Mouse (Mus musculus): ENCODE data around the gene Eogt.

The Eogt gene

DNA sequence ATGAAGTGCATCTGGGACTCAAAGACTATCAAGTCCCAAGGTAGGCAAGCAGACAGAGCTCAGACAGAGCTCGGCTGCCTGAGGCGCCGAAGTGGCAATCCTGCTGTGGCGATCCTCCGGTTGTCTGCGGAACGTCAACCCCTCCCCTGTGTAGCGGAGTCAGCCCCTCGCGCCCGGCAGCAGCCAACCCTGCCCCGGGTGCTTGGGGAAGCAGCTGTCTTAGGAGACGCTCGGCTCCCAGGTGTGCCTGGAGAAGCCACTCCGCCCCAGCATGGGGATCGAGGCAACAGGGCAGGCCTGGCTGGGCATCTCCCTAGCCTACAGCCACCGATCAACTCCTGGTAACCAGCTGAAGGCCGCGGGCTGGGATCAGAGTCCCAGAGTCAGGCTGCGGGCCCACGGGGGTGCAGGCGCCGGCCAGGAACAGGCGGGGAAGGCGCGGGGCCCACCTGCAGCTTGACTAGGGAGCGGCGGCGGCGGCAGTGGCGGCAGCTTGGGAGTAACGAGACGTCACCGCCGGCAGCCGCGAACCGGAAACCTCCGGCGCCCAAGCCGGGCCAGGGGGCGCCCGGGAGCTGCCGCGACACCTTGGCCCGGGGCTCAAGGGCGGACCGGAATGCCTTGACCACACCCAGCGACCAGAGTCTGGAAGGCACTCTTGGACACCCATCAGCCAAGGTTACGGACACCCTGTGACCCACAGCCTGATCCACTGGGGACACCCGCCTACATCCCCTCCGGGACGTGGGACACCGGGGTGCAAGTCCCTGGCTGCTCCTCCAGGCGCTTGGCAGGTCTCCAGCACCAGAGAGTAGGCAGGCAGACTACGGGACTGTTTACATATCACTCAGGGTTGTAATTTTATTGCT is at the start of gene Eogt:
Gene Eogt, minus strand, starts transcription at position 800 of the 869 bp plus-strand sequence.
- DNase-seq: peak; percentile 91 to 95

DNA sequence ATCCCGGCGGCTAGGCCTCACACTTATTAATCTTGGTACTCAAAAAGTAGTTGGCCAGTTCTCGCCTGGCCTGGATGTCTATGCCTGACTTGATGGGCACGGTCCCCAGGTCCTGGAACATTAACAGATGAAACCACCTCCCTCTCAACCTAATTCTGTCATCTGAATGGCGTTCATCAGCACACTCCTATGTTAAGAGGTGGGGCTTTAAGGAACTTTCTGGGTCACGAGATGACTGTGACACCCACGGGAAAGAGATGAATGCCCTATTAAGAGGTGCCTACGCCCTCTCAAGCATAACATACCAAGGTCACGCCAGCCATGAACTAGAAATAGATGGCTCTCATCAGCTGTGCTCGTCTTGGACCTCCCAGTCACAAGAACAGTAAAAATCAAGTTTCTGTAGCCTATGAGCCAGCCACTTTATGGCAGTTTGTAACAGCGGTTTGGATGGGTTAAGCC is 30.4 kb upstream of the Eogt start:
- peak in 1 of 2 experiments; percentile 22 for DNase-seq

DNA sequence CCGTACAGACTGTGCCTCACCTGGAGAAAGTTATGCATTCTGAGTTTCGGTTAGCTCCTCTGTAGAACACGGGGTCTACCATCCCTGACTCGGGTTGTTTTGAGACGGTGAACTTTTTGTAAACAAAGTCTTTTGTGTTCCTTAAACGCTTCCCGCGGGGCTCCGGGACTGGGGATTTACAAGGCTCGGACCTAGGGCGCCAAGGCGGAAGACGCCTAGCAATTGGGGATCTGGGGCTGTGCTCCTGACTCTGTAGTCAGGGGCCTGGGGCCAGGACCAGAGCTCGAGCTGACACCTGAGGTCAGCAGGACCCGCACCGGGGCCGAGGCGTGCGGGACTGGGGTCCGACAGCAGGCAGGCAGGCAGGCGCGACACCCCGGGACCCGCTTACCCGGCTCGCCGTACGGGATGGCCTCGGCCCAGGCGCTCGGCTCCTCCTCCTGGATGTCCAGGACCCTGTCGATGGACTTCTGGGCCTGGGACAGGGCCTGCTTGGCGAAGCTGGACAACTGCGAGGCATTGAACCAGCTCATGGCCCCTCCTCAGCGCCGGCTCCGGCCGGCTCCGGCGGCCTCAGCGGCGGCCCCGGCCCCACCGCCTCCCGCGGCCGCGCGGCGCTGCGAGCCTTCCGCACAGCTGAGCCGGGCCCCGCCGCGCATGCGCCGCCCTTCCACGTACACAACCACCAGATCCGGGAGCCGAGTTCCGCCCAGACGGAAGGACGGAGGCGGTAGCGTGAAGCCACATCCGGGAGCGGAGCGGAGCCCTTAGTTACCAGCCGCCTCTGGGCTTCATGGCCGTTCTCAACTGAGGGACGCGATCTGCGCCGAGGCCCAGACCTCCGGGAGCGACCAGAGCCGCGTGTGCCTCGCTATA is 29.7 kb upstream of the Eogt start, which contains the start of gene Tmf1:
Gene Tmf1, minus strand, starts transcription at position 632 of the 876 bp plus-strand sequence.
- DNase-seq: peak; percentile 98 to 99

DNA sequence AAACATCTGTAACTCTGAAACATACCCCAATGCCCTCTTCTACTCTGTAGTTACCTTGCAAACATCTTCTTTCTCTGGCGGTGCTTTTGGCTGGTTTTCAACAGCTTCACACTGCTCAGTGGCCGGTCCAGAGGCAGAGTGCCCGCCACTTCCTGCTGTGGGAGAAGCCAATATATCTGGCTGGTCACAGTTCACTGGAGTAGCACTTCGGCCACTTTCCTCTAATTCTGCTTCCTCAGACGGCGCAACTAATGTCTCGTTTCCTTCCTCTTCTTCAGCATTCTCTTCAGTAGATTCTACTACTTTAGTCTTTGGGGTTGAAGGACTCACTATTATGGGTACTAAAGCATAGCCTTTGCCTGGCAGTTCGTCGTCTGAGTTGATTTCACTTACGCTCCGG is 26.7 kb upstream of the Eogt start:
- peak; percentile 65 to 72 for DNase-seq

DNA sequence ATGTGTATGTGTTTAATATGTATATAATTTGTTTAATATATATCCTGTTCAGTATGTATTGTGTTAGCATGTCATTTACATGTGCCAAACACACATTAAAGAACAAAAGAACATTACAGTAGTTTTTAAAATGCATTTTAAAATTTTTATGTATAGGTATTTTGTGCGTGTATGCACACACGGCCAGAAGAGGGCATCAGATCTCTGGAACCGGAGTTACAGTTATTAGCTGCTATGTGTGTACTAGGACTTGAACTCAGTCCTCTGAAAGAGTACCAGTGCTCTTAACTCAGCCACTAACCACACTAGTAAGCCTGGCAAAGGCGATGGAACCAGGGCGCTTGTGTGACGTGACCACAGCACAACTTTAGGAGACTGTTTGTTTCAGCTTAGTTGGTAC is 1.2 kb upstream of the Eogt start:
- no peak for DNase-seq

DNA sequence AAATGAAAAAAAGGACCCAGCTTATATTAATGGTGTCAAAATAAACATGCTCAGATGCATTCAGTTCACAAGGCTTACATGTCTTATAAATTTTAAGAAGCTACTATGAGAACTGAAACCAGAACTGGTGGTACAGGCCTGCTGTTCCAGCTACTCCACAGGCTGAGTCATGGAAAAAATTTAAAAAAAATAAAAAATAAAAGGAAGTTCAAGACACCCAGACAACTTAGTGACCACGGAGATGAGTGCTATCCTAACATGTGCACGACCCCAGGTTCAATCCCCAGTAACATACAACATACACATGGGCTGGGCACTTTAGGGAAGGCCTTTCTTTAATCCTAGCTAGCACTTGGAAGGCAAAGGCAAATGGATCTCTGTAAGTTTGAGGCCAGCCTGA is 739 bp upstream of the Eogt start:
- no peak for DNase-seq

DNA sequence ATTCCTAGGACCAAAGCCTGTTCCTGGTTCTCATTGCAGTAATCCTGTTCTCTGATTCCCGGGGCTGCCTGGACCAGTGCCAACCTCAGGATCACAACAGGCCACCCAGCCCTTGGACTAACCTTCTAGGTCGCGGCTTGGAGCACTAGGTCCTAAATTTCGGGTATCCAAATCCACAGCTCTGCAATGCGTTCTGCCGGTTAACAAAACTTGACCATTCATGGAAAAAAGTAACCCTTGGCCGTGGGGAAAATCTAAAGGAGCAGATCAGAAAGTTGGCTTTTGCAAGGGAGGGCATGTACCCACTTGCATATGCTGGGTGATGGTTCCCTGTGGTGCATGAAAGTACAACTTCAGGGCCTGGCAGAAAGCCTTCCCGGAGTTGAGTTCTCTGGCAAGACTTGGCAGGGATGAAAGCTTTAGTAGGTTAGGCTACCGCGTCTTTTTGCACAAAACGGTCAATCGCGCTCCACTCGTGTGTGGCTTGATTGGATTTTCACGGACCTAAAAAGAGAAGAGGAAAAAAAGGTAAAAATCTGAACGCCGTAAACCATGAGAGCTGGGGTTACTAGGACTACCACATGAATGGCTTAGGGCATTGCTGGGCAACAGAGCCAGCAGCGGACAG is 1.1 kb downstream of the Eogt start:
- peak; percentile 63 to 88 for DNase-seq

DNA sequence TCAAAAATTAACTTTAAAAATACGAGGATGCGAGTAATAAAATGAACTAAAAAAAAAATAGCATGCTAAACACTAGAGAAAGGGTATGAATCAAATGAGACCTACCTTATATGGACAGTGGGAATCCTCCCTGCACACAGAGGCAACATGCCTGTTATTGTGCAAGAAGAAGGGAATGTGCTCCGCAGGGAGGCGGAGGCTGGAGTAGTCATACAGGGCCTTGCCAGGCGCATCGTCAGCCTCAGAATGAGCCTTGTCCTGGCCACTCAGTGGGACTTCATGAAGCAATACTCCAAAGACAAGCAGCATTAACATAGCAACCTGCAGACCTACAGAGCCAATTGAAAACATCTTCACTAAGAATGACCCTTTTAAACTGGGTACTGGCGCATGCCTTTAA is 3.8 kb downstream of the Eogt start:
- DNase-seq: no peak

DNA sequence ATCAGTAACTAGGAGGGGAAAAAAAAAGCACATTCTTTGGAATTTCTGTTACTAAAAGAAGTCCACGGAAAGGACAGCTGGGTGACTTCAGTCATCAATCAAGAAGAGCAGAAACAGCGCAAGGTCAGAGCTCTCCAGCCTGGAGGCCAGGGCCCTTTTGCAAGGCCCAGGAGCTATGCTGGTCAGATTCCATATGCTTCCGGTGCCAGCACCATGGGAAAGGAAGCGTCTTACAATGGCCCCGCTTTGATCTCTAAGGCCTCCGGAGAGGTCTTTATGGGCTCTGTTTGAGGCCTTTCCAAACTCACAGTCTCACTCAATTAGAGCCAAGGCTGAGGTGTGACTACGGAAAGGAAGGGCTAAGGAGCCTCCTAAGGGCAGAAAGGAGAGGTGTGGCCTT is 4.6 kb downstream of the Eogt start:
- DNase-seq: peak; percentile 75 to 83

DNA sequence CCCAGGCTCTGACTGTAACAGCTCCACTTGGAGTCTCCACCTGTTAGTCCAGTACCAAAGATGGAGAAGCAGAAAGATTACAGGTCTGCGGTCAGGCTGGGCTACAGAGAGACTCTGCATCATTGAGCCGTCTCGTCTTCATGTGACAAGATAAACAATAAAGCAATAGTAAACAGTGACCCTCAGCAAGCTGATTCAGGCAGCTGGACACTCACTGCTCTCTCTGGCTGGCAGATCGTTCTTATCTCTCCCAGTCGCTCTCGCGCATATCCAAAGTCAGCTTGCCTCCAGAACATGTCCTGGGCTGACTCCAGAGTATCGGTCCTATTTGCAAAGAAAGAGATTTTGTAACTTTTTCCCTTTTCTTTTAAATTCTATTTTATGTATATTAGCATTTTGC is 6.4 kb downstream of the Eogt start:
- no peak for DNase-seq

DNA sequence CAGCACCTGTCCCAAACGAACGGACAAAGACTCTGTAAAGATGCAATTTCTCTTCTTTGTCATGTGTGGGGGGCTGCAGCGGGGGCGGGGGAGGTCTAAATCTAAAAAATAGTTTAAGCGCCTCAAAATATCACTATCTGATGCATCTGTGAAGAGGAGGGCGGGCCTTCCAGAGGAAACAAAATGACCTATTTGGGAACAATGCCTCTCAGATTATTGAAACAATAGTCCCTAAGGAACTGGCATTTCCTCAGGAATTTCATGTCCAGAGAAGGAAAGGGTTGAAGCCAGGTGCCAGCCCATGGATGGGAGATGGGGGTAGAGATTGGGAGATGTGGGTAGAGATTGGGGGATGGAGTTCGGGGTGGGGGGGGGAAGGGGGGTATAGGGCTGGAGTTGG is 7.2 kb downstream of the Eogt start:
- DNase-seq: peak; percentile 24

DNA sequence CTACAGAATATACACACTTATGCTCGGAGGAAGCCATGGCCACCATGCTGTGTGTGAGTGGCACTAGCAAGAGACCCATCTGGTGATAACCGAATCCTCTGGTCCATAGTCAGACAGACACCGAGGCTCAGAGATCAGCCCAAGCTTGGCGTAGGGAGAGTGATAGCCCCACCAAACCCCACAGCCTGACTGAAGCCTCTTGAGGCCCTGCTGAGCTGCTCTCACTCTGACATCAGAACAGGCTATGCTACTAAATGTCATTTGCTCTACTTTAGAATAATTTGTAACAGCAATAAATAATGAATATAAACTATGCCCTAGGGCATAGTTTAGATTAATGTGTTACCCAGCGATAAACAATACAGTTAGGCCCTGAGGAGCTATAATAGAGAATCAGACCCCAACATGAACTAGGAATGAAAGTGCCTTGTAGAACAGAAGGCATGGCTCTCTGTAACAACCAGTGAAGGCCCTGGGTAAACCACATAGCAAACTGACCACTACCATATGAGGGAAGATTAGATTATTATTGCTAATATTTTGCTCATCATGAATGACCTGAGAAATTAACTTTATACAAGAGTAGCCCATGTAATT is 16.2 kb downstream of the Eogt start:
- DNase-seq: no peak

DNA sequence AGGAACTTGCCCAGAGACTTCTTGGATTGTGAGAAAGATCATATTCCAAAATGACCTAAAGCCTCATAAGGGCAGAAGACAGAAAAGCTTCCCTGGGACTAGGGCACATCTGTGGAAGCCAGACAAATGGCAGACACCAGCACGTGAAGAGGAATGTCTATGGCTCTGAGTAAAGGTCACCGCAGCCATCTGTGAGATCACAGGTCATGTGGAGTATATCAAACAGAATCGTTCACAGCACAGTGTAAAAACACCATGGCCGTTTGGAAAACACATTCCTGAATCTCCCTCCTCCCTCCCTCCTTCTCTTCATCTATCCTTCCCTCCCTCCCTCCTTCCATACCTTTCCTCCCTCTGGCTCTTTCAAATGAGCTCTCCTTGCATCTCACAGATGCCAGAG is 17.2 kb downstream of the Eogt start:
- no peak for DNase-seq

DNA sequence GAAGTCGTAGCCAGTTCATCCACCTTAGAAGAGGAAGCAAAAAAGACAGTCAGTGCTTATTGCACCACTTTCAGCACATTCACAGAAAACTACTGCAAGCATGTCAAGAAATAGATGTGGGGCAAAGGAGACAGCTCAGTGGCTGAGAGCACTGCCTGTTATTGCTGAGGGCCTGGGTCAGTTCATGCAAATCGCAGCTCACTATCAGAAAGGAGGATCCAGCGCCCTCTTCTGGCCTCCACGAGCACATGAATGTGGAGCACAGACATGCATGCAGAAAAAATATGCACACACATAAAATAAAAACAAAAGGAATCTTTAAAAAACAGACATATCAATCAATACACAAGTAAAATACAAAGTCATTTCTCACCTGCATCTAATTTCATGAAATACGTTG is 18.0 kb downstream of the Eogt start:
- DNase-seq: peak in 1 of 2 experiments; percentile 40

DNA sequence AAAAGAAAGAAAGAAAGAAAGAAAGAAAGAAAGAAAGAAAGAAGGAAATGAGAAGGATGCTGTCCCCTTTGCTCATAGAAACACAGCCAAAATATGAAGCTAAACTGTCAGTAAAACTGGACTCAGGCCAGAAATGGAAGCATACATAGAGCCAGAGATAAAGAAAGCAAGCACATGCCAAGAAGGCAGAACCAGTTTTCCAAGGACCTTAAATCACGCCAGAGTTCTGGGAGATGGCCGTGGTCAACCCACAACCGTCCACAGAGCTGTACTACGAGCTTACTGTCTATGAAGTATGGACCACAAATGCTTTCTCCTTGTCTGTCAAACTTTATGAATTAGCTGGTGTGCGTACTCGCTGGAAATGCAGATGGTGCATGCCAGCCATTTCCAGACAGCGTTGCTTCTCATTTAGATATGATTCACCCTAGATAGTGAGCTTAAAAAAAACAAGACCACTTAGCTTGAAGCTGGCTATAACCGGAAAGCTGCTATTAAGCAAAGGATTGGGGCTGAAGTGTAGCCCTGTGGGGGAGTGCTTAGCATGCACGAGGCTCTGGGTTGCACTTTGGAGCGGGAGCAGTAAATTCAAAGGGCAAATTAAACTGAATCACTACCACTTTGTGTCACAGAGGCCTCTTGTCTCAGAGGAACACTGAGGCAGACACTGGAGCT is 24.5 kb downstream of the Eogt start:
- DNase-seq: peak; percentile 53 to 57

DNA sequence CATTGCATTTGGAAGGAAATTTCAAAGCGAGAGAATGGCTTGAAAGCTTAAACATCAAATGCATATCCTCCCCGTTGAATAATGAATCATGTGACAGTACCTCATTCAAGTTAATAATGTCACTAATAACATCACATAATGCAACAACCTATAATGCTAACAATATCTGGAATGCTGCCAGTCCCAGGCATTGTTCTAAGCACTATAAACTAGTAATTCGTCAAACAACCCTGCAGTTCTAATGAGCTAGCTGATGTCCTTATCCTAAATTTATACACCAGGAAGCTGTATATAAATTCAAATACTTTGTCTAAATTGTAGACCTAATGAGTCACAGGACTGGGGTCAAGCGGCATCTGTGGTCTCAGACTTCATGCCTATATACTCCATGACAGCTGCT is 28.1 kb downstream of the Eogt start:
- DNase-seq: no peak

DNA sequence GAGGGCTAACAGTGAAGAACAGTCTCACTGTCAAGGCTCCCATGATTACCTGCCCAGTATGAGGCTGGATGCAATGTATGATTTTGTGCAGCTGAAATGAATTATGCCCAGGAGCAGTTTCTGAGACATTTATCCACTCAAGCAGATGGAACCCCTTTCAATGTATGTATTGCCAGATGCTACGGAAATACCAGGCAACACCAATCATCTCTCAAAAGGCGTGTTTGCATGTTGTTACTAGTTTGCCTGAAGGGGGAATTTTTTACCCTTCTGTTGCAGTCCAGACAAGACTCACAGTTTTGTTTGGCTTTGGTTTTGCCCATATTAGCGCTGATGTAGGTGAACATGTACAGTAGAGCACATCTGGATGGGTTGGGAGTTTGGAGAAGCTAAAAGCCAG is 30.7 kb downstream of the Eogt start:
- no peak for DNase-seq

DNA sequence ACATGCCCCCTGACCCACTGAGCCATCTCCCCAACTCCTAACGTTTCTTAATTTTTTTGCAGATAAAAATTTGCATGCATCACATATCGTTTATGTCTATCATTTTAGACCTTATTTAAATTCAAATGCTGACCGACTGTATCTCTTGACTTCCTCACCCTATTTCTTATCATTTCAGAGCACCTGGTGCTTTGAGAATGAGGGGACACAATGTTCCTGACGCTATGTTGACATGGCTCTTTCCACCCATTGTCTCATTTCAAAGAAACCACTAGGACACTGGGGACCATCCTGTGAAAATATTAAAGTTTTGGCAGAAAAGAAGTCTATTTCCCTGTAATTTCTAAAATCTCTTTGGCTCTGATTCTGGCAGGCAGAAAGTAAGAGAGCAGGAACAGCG is 32.1 kb downstream of the Eogt start:
- no peak for DNase-seq

DNA sequence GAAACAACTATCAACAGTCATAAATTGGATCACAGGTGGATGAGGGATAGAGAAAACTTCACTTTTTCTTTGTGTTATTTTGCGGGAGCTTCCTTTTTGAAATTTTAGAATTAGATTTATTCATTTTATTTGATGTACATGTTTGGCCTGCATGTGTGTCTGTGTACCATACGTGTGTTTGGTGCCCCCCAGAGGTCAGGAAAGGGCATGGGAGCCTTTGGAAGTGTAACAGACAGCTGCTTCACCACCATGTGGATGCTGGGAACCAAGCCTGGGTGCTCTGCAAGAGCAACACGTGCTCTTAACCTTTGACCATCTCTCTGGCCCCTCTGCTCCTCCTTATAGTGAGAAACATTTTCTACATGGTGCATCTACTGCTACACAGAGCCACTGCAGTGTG is 34.2 kb downstream of the Eogt start:
- no peak for DNase-seq

DNA sequence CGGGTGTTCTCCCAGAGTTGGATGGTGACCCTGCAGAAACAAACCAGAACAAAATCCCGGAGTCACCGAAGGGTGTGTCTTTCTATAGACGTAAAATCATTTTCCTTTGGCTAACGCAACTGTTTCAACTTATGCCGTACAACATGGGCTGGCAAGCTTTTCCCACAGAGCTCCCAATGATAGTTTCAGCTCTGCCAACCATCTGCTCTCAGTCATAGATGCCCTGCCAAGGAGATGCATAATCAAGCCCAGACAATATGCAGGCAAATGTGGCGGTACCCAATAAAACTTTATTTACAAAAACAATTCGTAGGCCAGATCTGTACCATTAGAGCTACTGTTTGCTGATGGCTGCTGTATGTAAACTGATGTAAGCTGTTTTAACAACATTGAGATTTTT is 36.8 kb downstream of the Eogt start:
- DNase-seq: no peak

DNA sequence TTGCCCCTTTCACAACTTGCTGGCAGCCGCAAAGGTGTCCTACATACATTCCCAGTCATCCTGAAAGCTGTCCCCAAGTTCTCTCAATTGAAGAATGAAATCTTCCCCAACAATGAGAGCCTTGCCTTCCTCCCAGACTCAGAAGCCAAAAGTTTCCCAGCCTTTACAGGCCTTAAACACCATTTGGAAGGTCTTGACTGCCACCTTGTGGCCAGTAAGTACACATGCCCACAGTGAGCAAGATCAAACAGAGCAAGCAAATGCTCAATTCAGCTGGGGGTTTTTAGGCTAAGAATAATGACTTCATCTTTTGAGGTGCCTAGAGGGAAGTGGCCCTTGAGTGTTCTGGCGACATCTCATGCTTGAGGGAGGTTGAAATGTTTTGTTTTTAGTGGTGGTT is 42.2 kb downstream of the Eogt start:
- peak; percentile 49 to 71 for DNase-seq

DNA sequence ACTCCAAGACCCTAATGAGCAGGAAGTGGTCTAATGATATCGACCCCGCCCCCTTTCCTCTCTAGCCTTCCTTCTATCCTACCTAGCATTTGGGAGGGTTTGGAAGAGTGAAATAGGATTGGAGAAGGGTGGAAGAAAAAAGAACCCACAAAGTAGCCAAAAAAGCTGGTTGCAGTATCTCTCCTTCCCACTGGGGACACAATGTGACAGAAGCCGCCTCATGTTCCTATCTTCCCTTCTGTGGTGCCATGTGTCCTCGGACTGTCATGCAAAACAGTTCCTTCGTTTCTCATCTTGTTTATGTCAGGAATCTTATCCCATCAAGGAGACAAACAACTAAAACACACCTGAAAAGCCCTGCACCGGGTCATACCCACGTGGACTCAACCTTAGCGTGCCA is 42.9 kb downstream of the Eogt start:
- no peak for DNase-seq

All from kidney, postnatal 36 days (tissue).